Mouse (Mus musculus): ENCODE results near the gene Foxe3. TPM values are rescaled to one million over a fixed set of nuclear protein-coding genes. Genes with fewer than 3 reads are reported as not detected.

Gene Foxe3
- polyA plus RNA-seq, 1 experiment = not detected

GRCm38 (mm10) chr4:114929155-114929554, 3.3 kb upstream of the Foxe3 start:
- 60% methylated on average over 15 of the region's 15 CpGs for WGBS
- no peak for DNase-seq
- no peaks in the 10 kb centered on the region for H3K4me1 ChIP-seq (ENCODE audit: control insufficient read depth, insufficient read depth, low read length)
- TF ChIP-seq CTCF (IDR thresholded peaks at IDR 0.05; ENCODE audit: insufficient read depth, low read length) = no peak
- TF ChIP-seq POLR2A (IDR thresholded peaks at IDR 0.05; ENCODE audit: borderline replicate concordance, extremely low read depth, low read depth, low read length) = no peak
- no peak overlapping the region for H3K4me3 ChIP-seq (replicated peaks; ENCODE audit: extremely low read depth, low read depth, low read length)

- no peak for TF ChIP-seq CTCF (IDR thresholded peaks at IDR 0.05; ENCODE audit: insufficient read depth, low read length)
- no peak for TF ChIP-seq POLR2A (IDR thresholded peaks at IDR 0.05; ENCODE audit: borderline replicate concordance, extremely low read depth, low read depth, low read length)
- no peak for DNase-seq
- Histone ChIP-seq H3K4me1 (ENCODE audit: control insufficient read depth, insufficient read depth, low read length) (no peaks in the 10 kb centered on the region), H3K4me3 (replicated peaks; ENCODE audit: extremely low read depth, low read depth, low read length) (peak overlapping the region; percentile 22)
- under 1% methylated on average over 124 of the region's 125 CpGs for WGBS
Observed at GRCm38 (mm10) chr4:114924971-114925916, 569 bp downstream of the Foxe3 start.

GRCm38 (mm10) chr4:114917091-114917490, 8.7 kb downstream of the Foxe3 start:
- 47% methylated on average over 2 of the region's 2 CpGs for WGBS
- no peak overlapping the region for H3K4me3 ChIP-seq (replicated peaks; ENCODE audit: extremely low read depth, low read depth, low read length)
- DNase-seq = no peak
- no peak for TF ChIP-seq POLR2A (IDR thresholded peaks at IDR 0.05; ENCODE audit: borderline replicate concordance, extremely low read depth, low read depth, low read length)
- peak; percentile 41 for TF ChIP-seq CTCF (IDR thresholded peaks at IDR 0.05; ENCODE audit: insufficient read depth, low read length)
- H3K4me1 ChIP-seq (ENCODE audit: control insufficient read depth, insufficient read depth, low read length) = no peaks in the 10 kb centered on the region

DNA sequence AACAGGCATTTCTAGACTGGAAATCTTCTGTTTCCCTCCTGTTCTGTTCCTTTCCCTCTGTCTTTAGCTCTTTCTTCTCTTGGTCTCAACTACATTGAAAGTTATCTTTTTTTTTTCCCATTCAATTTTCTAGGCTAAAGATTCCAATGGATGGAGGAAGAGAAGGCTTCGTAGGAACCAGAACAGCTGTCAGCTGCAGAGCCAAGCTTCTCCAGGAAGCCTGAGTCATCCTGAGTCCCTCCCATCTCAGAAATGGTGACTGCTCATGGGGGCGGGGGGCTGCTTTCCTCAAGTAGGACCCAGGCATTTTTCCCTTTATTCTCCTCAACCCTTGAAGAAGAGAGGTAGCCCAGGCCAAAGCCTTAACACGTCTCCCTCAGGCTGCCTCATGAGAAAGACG, 9.8 kb downstream of the Foxe3 start:
- WGBS = 75% methylated on average over 4 of the region's 4 CpGs
- no peaks in the 10 kb centered on the region for H3K4me1 ChIP-seq (ENCODE audit: control insufficient read depth, insufficient read depth, low read length)
- H3K4me3 ChIP-seq (replicated peaks; ENCODE audit: extremely low read depth, low read depth, low read length) = no peak overlapping the region
- no peak for TF ChIP-seq POLR2A (IDR thresholded peaks at IDR 0.05; ENCODE audit: borderline replicate concordance, extremely low read depth, low read depth, low read length)
- no peak for TF ChIP-seq CTCF (IDR thresholded peaks at IDR 0.05; ENCODE audit: insufficient read depth, low read length)
- DNase-seq = no peak

DNA sequence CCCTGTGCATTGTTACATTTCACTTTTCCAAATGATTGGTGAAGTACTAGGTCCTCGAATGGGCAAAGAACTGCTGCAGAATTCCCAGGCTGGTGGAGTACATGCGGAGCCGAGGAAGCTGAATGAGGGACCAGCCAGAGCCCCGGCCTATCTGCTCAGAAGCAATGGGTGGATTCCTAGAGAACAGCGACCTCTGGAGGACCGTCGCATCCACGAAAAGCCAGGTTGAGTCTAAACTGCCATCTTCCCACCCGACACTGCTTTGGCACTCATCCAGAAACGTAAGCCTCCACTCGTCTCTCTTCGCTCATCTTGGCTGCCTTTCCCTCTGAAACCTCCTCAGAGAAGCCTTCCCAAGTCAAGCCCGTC, 12.2 kb downstream of the Foxe3 start:
- Histone ChIP-seq H3K4me1 (ENCODE audit: control insufficient read depth, insufficient read depth, low read length) (0 out of 2 replicates have a peak, but pooled peaks cover 2% of the 10 kb centered on the region), H3K4me3 (replicated peaks; ENCODE audit: extremely low read depth, low read depth, low read length) (no peak overlapping the region)
- 29% methylated on average over 13 of the region's 13 CpGs for WGBS
- TF ChIP-seq POLR2A (IDR thresholded peaks at IDR 0.05; ENCODE audit: borderline replicate concordance, extremely low read depth, low read depth, low read length) (no peak), CTCF (IDR thresholded peaks at IDR 0.05; ENCODE audit: insufficient read depth, low read length) (peak; percentile 65)
- peak; percentile 40 for DNase-seq

DNA sequence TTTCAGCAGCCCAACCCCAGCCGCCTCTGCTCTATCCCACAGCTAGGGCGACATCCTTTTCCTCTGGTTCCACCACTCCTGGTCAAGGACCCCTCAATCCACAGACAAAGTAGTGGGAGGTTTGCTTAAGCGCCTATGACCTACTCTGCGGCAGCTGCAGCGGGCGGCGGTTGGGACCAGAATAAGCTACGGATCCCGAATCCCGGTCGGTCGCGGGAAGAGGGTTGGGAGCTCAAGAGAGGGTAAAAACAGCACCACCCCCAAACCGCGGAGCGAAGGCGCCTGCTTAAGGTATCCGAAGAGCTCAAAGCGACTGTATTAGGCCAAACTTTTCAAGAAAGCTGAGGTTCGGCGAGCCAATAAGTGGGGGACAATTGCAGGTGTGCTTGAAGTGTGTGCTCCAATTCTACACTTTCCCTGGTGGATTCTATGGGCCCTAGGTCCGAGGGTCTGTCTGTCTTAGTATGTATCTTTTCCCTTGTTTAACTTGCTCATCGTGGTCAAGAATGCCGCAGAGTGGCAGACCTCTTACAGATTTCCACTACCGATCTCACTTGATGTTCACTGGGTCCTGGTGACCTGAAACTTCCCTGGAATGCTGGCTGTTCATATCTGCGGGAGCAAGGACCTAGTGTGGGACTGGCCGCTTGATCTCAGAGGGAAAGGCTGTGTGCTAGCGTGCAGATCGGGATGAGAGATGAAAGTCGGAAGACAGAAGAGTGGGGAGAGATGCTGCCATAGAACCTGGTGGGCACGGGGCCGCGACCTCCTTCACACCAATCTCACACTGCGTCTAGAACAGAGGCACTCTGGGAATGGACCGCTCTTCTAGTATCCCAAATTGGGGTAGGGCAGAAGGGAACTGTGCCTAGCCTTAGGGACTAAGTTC, 12.9 kb downstream of the Foxe3 start:
- no peak for DNase-seq
- no peak for TF ChIP-seq CTCF (IDR thresholded peaks at IDR 0.05; ENCODE audit: insufficient read depth, low read length)
- no peak for TF ChIP-seq POLR2A (IDR thresholded peaks at IDR 0.05; ENCODE audit: borderline replicate concordance, extremely low read depth, low read depth, low read length)

DNA sequence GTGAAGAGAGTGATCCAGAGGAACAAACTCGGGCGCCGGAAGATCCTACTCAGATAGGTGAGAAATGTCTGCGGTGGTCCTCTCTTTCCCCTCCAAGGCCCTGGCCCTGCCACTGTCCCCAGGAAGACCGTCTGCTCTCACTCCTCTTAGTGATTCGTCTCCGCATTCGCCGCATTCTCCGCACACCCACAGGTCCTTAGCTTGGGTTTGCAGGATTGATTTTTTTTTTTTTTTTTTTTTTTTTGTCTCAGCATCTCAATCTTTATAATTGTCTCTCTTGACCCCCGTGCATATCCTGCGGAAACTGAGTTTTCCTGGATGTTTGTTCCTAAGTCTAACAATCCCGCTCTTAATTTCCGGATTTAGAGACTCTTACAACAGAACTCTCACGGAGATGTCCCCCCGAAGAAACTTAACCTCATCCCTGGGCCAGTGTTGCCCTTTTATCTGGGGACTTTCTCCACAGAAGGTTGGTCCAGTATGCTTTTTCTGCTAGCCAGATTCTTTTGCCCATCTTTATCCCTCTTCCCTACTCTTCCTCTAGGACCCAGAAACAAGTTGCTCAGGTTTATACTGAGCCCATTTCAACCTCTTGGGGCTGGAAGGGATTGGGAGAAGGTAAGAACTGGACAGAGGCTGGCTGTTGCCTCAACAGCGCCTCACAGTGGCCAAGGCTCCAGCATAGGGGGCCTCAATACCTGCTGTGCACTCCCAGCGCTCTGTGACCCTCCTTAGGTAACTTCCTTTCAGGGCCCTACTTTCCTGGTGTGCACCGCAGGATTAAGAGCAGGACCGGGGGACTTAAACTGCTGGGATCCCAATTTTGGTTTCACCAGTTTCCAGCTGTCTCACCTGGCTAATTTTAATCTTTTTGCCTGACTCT, 16.0 kb downstream of the Foxe3 start:
- 10% methylated on average over 20 of the region's 20 CpGs for WGBS
- no peak for DNase-seq
- Histone ChIP-seq H3K4me1 (ENCODE audit: control insufficient read depth, insufficient read depth, low read length) (0 out of 2 replicates have a peak, but pooled peaks cover 2% of the 10 kb centered on the region), H3K4me3 (replicated peaks; ENCODE audit: extremely low read depth, low read depth, low read length) (peak overlapping the region; percentile 80)
- TF ChIP-seq POLR2A (IDR thresholded peaks at IDR 0.05; ENCODE audit: borderline replicate concordance, extremely low read depth, low read depth, low read length) (no peak), CTCF (IDR thresholded peaks at IDR 0.05; ENCODE audit: insufficient read depth, low read length) (peak; percentile 50; the same call in 1 of the 2 replicates)

More for the DNA sequence above, 12.9 kb downstream of the Foxe3 start:
- WGBS = 45% methylated on average over 35 of the region's 35 CpGs
- Histone ChIP-seq H3K4me1 (ENCODE audit: control insufficient read depth, insufficient read depth, low read length) (0 out of 2 replicates have a peak, but pooled peaks cover 2% of the 10 kb centered on the region), H3K4me3 (replicated peaks; ENCODE audit: extremely low read depth, low read depth, low read length) (no peak overlapping the region)

- DNase-seq = peak; percentile 94
- under 1% methylated on average over 64 of the region's 64 CpGs for WGBS
- peak within 1 kb of the TSS; percentile 80 for H3K4me3 ChIP-seq (replicated peaks; ENCODE audit: extremely low read depth, low read depth, low read length)
- TF ChIP-seq CTCF (IDR thresholded peaks at IDR 0.05; ENCODE audit: insufficient read depth, low read length) (peak; percentile 64), POLR2A (IDR thresholded peaks at IDR 0.05; ENCODE audit: borderline replicate concordance, extremely low read depth, low read depth, low read length) (no peak)
- 0 out of 2 replicates have a peak, but pooled peaks cover 2% of the 10 kb centered on the region for H3K4me1 ChIP-seq (ENCODE audit: control insufficient read depth, insufficient read depth, low read length)
Observed at GRCm38 (mm10) chr4:114908829-114909601, 16.8 kb downstream of the Foxe3 start, which contains the start of gene Foxd2. Foxd2 (minus strand) TSS chr4:114908873.
